Mouse (Mus musculus): ENCODE results near the gene Gm37240.

Gm37240 gene

GRCm38 (mm10) chr3:85634389-85635125, 252.8 kb downstream of the Gm37240 start:
- DNase-seq (ENCODE audit: low spot score in 2 of 2) = no peak

- DNase-seq (ENCODE audit: low spot score in 2 of 2) = no peak
Measured at GRCm38 (mm10) chr3:85633733-85634132, 253.6 kb downstream of the Gm37240 start.

GRCm38 (mm10) chr3:85629895-85630510, 257.3 kb downstream of the Gm37240 start:
- no peak for DNase-seq (ENCODE audit: low spot score in 2 of 2)

- no peak for DNase-seq (ENCODE audit: low spot score in 2 of 2)
Measured at GRCm38 (mm10) chr3:85619751-85620150, 267.6 kb downstream of the Gm37240 start.

- DNase-seq (ENCODE audit: low spot score in 2 of 2) = no peak
Measured at GRCm38 (mm10) chr3:85619345-85619744, 268.0 kb downstream of the Gm37240 start.

- no peak for DNase-seq (ENCODE audit: low spot score in 2 of 2)
Measured at GRCm38 (mm10) chr3:85618885-85619284, 268.4 kb downstream of the Gm37240 start.

- no peak for DNase-seq (ENCODE audit: low spot score in 2 of 2)
Measured at GRCm38 (mm10) chr3:85616389-85616788, 270.9 kb downstream of the Gm37240 start.

- DNase-seq (ENCODE audit: low spot score in 2 of 2) = no peak
Measured at GRCm38 (mm10) chr3:85607753-85608152, 279.6 kb downstream of the Gm37240 start.

GRCm38 (mm10) chr3:85606912-85607311, 280.4 kb downstream of the Gm37240 start:
- no peak for DNase-seq (ENCODE audit: low spot score in 2 of 2)

GRCm38 (mm10) chr3:85603811-85604210, 283.5 kb downstream of the Gm37240 start:
- no peak for DNase-seq (ENCODE audit: low spot score in 2 of 2)

GRCm38 (mm10) chr3:85601841-85602305, 285.4 kb downstream of the Gm37240 start:
- DNase-seq (ENCODE audit: low spot score in 2 of 2) = no peak

GRCm38 (mm10) chr3:85599526-85599925, 287.8 kb downstream of the Gm37240 start:
- no peak for DNase-seq (ENCODE audit: low spot score in 2 of 2)

GRCm38 (mm10) chr3:85594452-85594851, 292.9 kb downstream of the Gm37240 start:
- DNase-seq (ENCODE audit: low spot score in 2 of 2) = no peak

GRCm38 (mm10) chr3:85592640-85593252, 294.6 kb downstream of the Gm37240 start:
- DNase-seq (ENCODE audit: low spot score in 2 of 2) = no peak

- no peak for DNase-seq (ENCODE audit: low spot score in 2 of 2)
Measured at GRCm38 (mm10) chr3:85592067-85592466, 295.3 kb downstream of the Gm37240 start.

- no peak for DNase-seq (ENCODE audit: low spot score in 2 of 2)
Measured at GRCm38 (mm10) chr3:85590090-85590754, 297.1 kb downstream of the Gm37240 start.

- no peak for DNase-seq (ENCODE audit: low spot score in 2 of 2)
Measured at GRCm38 (mm10) chr3:85588701-85589100, 298.6 kb downstream of the Gm37240 start.

GRCm38 (mm10) chr3:85584966-85585365, 302.4 kb downstream of the Gm37240 start:
- no peak for DNase-seq (ENCODE audit: low spot score in 2 of 2)

GRCm38 (mm10) chr3:85583194-85583593, 304.1 kb downstream of the Gm37240 start:
- DNase-seq (ENCODE audit: low spot score in 2 of 2) = no peak

- DNase-seq (ENCODE audit: low spot score in 2 of 2) = no peak
Measured at GRCm38 (mm10) chr3:85582726-85583125, 304.6 kb downstream of the Gm37240 start.

- DNase-seq (ENCODE audit: low spot score in 2 of 2) = peak; percentile 90 to 95
Measured at GRCm38 (mm10) chr3:85573864-85574830, 313.2 kb downstream of the Gm37240 start, which contains the start of gene Gatb. Gene Gatb, plus strand, starts transcription at chr3:85574119.

Measured in spleen, postnatal 14 days (tissue).